Mouse (Mus musculus): ENCODE data around the gene Ptprf. TPM values are rescaled to one million over a fixed set of nuclear protein-coding genes. Genes with fewer than 3 reads are reported as not detected.
A peak's percentile ranks its signal among the peaks of the same experiment; 100 is the strongest.

Ptprf gene
- 100 to 1,000 TPM; 106 to 112 TPM for total RNA-seq (2021)
- long read RNA-seq, experiment 1, partial matches to known transcripts = 10 of 16 reads
- long read RNA-seq, experiment 1, other reads (novel, unspliced or antisense) = 6 of 16 reads
- long read RNA-seq, experiment 2, full-length matches to known transcripts = 1 of 27 reads
- long read RNA-seq, experiment 2, partial matches to known transcripts = 17 of 27 reads
- long read RNA-seq, experiment 2, other reads (novel, unspliced or antisense) = 9 of 27 reads

DNA sequence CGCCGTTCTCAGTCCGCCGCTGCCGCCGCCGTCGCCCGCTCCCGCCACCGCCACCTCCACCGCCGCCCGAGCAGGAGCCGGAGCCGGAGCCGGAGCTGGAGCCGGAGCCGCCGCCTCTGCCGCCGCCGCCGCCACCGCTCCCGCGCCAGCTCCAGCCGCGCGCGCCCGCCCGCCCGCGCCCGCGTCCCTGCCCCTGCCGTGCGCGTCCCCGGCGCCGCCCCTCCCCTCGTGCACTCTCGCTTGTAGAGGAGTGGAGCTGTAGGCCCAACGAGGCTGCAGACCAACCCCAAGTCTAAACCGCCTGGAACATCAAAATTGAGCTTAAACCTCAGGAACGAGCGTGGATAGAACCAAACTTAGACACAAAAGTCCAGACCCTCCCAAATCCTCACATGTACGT lies at the start of gene Ptprf:
TSS of gene Ptprf (minus strand) at position 175 of the 400 bp plus-strand sequence.
- peak; percentile 68 to 77 for DNase-seq (ENCODE audit: low spot score in 2 of 2)

GRCm38 (mm10) chr4:118336658-118337057 lies 45.5 kb upstream of the Ptprf start:
- DNase-seq (ENCODE audit: low spot score in 2 of 2) = peak; percentile 59 to 62

DNA sequence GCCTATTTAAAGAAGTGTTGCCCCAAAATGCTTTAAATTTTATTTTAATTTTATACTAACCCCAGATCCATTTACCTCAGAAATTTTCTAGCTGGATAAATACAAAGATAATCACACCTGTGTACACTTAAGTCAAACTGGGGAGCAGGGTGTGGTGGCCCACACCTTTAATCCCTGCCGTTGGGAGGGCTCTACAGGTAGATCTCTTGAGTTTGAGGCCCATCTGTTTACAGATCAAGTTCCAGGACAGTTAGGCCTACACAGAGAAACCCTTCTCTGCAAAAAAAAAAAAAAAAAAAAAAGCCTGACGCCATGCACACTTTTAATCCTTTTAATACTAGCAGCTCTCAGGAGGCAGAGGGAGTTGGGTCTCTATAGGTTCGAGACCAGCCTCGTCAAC lies 44.8 kb upstream of the Ptprf start:
- no peak for DNase-seq (ENCODE audit: low spot score in 2 of 2)

DNA sequence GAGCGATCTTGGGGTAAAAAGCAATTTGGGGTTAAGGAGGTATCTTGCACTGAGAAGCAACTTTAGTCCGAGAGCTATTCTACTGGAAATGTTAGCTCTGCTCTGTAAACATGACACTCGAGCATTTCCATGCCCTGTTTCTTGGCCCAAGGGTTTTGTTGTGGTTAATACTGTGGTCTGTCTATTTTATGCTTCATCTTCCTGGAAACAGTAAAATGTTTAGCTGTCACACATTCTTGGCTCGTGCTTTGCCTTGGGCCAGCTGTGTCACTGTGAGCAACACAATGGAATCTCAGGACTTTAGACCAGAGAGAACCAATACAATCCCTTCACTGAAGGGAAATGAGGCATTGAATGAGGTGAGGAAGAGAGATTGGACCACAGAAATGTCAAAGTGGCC lies 40.6 kb upstream of the Ptprf start:
- no peak for DNase-seq (ENCODE audit: low spot score in 2 of 2)

- DNase-seq (ENCODE audit: low spot score in 2 of 2) = no peak
Observed at GRCm38 (mm10) chr4:118326476-118326875, 35.3 kb upstream of the Ptprf start.

- no peak for DNase-seq (ENCODE audit: low spot score in 2 of 2)
Observed at GRCm38 (mm10) chr4:118320636-118321035, 29.4 kb upstream of the Ptprf start.

DNA sequence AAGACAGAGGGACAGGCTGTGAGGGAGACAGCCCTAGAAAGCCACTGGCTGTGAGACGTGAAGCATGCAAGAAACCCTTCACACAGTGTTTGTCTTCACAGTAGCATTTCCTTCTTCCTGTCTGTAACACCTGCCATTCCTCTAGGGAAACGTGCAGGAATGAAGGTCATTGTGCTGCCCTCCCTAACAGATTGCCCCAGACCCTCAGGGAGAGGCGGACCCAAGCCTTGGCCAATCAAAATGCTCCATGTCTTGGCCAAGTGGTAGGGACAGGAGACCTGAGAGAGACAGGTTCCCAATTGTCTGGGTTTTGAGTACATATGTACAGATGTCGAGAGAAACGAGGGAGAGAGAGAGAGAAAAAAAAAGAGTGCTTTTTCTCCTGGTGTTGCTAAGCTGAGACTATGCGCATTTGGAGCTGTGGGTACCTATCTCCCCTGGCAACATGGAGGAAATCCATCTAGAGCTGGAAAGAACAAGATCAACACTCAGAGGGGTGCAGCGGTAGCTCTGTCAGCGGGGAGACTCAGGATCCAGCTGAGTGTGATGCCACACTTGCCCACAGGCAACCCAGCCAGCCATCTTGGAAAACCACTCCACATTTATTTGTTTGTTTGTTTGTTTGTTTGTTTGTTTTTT lies 28.6 kb upstream of the Ptprf start:
- no peak for DNase-seq (ENCODE audit: low spot score in 2 of 2)

- no peak for DNase-seq (ENCODE audit: low spot score in 2 of 2)
Observed at GRCm38 (mm10) chr4:118316662-118317061, 25.5 kb upstream of the Ptprf start.

GRCm38 (mm10) chr4:118315286-118315685 lies 24.1 kb upstream of the Ptprf start:
- no peak for DNase-seq (ENCODE audit: low spot score in 2 of 2)

- no peak for DNase-seq (ENCODE audit: low spot score in 2 of 2)
Observed at GRCm38 (mm10) chr4:118310461-118310860, 19.3 kb upstream of the Ptprf start.

DNA sequence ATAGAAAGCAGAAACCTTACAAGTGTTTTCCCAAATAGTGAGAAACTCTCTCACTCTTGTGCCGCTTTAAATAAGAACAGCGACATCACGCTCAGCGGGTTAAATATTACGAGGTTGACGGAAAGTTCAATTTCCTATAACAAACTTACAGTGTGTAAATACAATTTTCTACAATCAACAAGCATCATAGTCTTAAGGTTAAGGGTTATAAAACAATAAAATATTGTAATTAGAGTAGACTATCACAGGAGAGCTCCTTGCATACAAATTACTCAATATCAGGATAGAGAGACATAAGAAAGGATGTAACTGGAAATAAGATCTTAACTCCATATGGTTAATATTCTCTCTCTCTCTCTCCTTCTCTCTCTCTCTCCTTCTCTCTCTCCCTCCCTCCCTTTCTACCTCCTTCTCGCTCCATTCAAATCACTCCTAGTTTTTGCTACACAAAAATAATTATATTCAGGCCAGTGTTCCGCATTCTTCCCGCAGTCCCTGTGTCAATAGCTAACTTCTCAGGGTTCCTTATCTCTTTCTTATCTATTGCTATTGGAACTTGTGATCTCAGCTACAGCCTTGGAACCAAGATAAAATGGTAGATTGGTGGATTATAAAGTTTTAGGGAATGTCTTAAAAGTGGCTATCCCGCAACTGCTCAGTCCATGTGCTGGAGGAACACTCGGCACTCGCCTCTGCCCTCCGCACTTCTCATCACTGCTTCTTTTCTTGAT lies 16.5 kb upstream of the Ptprf start:
- no peak for DNase-seq (ENCODE audit: low spot score in 2 of 2)

DNA sequence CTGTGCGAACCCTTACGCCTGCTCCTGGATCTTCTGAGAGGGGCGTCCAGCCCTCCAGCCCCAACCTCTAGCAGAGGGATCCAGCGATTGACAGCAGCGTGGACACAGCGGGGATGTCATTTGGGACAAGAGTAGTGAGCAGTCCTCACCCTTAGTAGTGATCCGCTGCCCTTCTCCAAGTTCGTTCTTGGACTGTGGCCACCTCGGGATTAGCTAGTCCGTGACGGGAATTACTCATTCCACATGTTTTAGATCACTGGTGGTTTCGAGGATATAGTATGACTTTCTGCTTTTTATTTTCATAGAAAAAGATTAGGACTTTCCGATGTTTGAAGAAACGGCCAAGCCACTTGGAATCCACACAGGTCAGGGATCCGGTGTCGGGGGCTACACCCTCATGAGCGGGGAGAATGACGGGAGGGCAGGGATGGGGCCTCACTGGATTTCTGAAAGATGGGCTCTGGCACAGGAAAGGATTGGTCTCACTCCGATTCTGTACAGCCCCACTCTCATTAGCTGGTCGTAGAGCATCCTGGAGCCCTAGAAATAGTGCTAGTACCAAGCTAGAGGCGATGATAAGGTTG lies 15.0 kb upstream of the Ptprf start:
- DNase-seq (ENCODE audit: low spot score in 2 of 2) = no peak

DNA sequence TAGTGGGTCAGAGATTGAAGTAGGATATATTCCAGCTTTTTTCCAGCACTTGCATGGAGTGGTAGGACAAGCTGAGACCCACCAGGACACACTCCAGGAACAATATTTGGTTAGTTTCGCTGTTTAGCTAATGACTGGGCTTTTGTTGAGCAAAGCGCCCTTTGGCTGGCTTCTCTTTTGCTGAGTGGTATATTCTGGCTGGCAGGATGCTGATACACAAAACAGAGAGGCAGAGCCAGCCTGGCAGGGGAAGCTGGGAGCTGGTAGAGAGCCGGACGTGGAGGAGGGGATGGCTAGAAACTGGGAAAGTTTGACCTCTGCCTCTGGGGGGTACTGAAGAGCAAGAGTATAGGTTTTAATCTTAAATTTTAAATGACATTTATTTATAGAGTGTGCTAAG lies 13.8 kb upstream of the Ptprf start:
- DNase-seq (ENCODE audit: low spot score in 2 of 2) = no peak

GRCm38 (mm10) chr4:118297844-118298243 lies 6.6 kb upstream of the Ptprf start:
- DNase-seq (ENCODE audit: low spot score in 2 of 2) = no peak

GRCm38 (mm10) chr4:118295651-118296561 lies 4.7 kb upstream of the Ptprf start:
- DNase-seq (ENCODE audit: low spot score in 2 of 2) = no peak

GRCm38 (mm10) chr4:118294811-118295210 lies 3.6 kb upstream of the Ptprf start:
- DNase-seq (ENCODE audit: low spot score in 2 of 2) = no peak

DNA sequence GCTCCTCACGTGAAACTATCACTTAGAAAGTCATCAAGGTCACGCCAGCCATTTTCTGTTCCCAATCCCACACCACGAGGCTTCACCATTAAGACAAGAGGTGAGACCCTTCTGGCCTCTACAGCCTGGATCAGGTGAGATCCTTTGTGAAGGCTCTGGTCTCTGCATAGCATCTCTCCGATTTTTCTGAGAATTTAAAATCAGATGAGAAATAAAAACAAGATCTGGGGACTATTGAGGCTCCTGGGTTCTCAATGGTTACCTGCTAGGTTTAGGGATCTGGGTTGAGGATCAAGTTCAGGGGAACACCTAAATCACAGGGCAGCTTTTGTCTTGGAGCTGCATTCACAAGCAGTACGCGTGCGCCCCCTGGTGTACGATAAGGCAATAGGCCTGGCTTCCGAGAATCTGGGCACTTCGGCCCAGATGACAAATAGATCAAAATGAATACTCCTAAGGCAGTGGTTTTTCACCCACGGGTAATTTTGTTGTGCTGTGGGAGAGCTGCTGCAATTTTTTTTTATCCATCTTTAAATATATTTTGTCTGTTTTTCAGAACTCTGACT lies 1.6 kb upstream of the Ptprf start:
- DNase-seq (ENCODE audit: low spot score in 2 of 2) = peak; percentile 74 to 85

DNA sequence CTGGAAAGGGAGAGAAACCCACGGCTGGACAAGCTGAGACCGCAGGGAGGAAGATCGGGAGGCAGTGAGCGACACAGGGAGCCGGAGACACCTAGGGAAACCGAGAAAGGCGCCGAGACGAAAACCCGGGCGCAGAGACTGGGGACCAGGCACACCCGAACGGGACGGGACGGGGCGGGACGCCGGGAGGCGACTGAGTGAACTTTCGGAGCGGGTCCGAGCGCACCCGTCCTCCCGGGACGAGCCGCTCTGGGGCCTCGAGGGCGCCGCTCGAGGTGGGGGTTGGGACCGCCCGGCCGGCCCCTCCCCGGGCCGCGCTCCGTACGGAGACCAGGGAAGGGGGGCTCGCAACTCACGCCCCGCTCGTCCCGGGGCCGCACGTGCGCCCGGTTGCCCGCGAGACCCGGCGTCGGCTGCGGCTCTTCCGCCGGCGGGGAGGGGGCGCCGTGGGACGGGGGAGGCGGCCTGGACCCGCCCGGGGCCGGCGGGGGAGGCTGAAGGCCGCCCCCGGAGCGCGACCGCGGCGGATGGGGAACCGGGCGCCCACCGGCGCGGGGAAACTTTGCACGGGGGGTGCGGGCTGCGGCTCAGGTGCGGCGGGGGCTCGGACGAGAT lies 682 bp downstream of the Ptprf start:
- DNase-seq (ENCODE audit: low spot score in 2 of 2) = no peak

DNA sequence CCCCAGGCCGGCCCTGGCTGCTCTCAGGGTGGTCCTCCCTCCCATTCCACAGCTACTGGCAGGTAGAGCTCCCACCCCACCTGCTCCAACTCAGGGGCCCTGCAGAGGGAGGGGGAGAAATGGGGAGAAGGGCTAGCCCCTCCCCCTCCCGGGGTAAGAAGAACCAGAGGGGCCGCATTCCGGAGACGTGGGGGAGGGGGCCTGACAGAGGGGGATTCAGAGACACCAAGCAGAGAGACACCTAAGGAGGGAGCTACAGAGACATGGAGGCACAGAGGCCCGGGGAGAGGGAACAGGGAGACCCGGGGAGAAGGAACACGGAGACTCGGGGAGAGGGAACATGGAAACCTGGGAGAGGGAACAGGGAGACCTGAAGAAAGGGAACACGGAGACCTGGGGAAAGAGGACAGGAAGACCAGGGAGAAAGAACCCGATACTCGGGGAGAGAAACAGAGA lies 1.2 kb downstream of the Ptprf start:
- no peak for DNase-seq (ENCODE audit: low spot score in 2 of 2)

DNA sequence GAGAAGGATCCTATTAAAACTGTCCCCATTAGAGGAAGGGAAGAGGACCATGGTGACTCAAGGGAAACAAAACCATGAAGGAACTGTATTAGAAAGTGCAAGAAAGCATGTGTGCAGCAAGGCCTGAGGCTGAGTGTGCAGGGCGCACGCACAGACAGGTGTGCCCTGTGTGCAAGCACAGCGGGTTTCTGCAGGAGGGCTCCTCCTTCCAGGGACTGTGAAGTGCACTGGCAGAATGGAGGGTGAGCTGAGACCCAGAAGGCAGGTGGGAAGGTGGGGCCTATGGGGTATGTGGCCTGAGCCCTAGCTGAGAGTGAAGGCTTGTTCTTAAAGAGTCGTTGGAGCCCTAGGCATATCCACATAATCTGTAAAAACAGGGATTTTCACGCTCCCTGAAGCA lies 1.9 kb downstream of the Ptprf start:
- no peak for DNase-seq (ENCODE audit: low spot score in 2 of 2)

Data from layer of hippocampus, postnatal 14 days (tissue).